Mouse (Mus musculus) lung, adult 2 months (tissue): ENCODE measurements around the gene Cox14. TPM values are rescaled to one million over a fixed set of nuclear protein-coding genes. Genes with fewer than 3 reads are reported as not detected.

Experiments used
- DNase-seq: peaks from one replicate; pipeline ENCODE4 v3.0.0; 2022
- H3K4me1 ChIP-seq: fragments of 200-500 bp; 2 replicates; pipeline ENCODE4 v1.6.1; 2011; ENCODE audit warnings: low read length; ENCODE audit not compliant: control insufficient read depth, insufficient read depth
- H3K4me3 ChIP-seq: fragments of 200-500 bp; replicated peaks from 2 replicates; pipeline ENCODE3; 2011; ENCODE audit warnings: low read depth, mild to moderate bottlenecking, control low read depth, low read length; ENCODE audit errors: extremely low read depth
- CTCF ChIP-seq: fragments of 200-500 bp; IDR thresholded peaks from 2 replicates; pipeline ENCODE4 v1.5.1; 2011; ENCODE audit warnings: mild to moderate bottlenecking, low read length, control low read depth; ENCODE audit not compliant: insufficient read depth
- POLR2A ChIP-seq: fragments of 200-500 bp; IDR thresholded peaks from 2 replicates; pipeline ENCODE4 v1.6.1; 2011; ENCODE audit warnings: low read depth, mild to moderate bottlenecking, control low read depth, low read length, borderline replicate concordance; ENCODE audit errors: extremely low read depth
- WGBS: fragments of 180-500 bp; shearing (Covaris S2); methylation state at CpG from one replicate; pipeline ENCODE4 v1.1.7; 2018; 5-methylcytosine and 5-hydroxymethylcytosine counted together
- polyA plus RNA-seq: library from polyadenylated mRNA; depleted of rRNA; stranded (reverse); fragments of >200 nt; gene quantifications from 2 replicates; pipeline ENCODE4 v1.2.3, GENCODE M21; 2012

Cox14 gene
- polyA plus RNA-seq, 1 experiment, result 168 TPM

DNA sequence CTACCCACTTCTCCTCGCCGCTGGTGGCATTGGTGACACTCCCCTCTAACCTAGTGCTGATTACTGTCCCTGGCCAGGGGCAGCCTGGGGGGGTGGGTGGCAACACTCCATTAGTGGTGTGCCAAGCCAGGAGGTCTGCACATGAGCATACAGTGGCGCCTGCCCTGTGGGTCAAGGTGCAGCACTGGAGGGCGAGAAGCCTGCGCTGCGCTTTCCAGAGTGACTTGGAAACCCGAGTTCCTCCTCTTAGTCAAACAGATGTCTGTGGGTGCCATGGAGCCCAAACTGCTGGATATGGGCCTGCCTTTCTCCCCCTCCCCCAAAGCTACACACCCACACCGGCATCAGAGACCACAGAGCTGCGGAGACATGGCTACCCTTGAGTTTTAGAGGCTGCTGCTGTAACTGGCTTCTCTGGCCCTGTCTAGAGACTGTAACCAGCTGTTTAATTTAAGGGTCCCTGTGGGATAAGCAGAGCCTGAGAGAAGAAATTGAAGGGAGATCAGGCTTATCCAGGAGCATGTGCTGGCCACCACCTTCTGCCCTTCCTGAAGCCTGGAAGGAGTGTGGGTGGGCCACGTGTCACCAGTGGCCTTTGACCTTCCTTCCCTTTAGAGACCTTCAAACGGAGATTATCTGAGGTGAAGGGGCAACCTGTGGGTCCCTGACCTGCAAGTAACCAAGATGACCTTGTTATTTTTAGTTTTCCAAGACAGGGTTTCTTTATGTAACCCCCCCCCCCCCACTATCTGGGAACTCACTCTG lies 9.3 kb upstream of the Cox14 start:
- TF ChIP-seq POLR2A (no peak), CTCF (no peak)
- DNase-seq, result no peak
- Histone ChIP-seq H3K4me1 (no peaks in the 10 kb centered on the region), H3K4me3 (no peak overlapping the region)
- WGBS, result 61% methylated on average over 11 of the region's 11 CpGs

DNA sequence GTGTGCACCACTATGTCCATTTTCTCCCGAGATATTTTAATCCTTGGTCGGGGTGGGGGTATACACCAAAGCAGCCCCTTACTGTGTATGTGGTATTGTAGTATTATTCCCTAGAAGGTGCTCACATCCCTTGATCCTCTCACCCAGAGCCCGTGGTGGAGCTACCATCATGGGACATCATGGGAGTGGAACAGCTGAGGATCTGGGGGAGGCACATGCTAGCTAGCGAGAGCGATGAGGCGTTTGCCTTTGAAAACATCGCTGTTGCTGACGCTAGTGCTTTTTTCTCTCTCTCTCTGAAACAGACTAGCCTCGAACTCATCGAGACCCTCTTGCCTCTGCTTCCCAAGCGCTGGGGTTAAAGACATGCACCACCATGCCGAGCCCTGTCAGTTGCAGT lies 8.6 kb upstream of the Cox14 start:
- no peak for TF ChIP-seq CTCF
- TF ChIP-seq POLR2A, result no peak
- DNase-seq, result no peak
- WGBS, result 92% methylated on average over 12 of the region's 12 CpGs
- no peaks in the 10 kb centered on the region for H3K4me1 ChIP-seq
- H3K4me3 ChIP-seq, result no peak overlapping the region

DNA sequence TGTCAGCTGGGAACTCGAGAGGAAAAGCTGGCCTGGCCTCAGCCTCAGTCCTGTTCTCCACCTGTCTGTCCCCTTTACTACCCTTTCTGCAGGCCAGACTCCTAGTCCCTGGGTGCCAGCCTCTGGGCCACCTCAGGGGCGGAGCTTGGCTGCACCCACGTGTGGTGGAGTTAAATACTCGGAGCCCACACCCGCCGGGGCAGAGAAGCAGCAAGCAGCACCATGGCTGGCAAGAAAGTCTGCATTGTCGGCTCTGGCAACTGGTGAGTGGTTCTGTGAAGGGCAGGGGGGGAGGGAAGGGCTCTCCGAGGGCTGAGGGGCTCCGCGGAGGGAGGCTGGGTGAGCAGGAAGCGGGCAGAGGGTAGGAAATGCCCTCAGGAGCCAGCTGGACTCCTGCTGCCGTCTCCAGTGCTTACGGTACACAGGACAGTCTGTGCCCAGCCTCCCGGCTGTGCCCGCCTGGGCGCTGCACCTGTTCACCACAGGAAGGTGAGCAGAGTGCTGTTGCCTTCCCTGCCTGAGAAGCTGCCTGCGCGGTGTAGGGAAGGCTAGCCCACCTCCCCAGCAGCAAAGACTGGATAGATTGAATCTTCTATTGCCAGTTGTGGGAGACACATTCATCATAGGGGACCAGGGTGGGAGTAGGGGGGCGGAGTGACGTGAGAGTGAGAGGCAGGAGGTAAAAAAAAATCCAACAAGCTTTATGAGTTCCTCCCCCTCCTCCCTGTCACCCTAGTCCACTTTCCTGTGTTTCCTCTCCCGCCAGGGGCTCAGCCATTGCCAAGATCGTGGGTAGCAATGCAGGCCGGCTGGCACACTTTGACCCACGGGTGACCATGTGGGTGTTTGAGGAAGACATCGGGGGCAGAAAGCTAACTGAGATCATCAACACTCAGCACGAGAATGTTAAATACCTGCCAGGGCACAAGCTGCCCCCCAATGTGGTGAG lies 7.8 kb upstream of the Cox14 start, which contains the start of gene Gpd1:
Gene Gpd1, plus strand, starts transcription at position 130 of the 949 bp plus-strand sequence.
- 37% methylated on average over 26 of the region's 26 CpGs for whole genome bisulfite sequencing
- H3K4me3 ChIP-seq, result peak within 1 kb of the TSS; percentile 49
- H3K4me1 ChIP-seq, result no peaks in the 10 kb centered on the region
- TF ChIP-seq POLR2A (peak; percentile 70; the same call in 1 of the 2 replicates), CTCF (no peak)
- DNase-seq, result peak; percentile 63

DNA sequence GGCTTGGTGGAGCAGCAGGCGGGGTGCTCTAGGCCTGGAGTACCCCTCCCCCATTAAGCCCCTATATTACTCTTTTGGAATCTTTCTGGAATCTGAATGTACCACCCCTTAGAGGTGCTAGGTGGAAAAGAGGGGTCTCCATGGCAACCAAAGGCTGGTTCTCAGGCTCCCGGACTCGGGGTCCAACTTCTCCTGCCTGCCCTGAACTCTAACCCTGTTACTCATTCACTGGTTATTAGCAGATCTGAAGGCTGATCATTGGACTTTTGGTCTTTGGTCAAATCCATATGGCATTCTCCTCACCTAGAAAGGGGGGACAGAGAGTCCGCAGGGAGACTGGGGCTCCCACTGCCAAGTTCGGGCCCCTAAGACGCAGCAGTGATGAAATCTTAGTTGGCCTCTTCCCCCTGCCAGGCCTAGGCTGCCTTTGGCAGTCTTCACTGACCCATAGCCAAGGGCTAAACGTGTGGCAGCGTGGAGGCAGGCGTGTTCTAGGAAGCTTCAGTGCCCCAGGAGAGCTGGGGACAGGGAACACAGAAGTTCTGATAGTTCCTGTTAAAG lies 6.9 kb upstream of the Cox14 start:
- no peak for DNase-seq
- Histone ChIP-seq H3K4me3 (no peak overlapping the region), H3K4me1 (peaks cover 7% of the 10 kb centered on the region; the same call in 1 of the 2 replicates)
- 76% methylated on average over 9 of the region's 9 CpGs for WGBS
- TF ChIP-seq POLR2A, result no peak
- no peak for TF ChIP-seq CTCF

DNA sequence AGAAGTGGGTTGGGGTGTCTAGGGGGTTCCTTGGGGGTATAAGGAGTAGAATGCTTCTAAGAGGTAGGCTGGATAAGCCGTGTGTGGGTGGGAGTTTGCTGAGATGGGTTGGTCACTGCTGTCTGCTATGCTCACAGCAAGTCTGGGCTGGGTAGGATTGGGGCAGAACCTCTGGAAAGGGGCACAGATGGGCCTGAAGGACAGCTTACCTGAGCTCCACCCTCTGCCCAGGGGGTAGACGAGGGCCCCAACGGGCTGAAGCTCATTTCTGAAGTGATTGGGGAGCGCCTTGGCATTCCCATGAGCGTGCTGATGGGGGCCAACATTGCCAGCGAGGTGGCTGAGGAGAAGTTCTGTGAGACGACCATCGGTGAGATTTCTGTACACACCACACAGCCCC lies 5.6 kb upstream of the Cox14 start:
- TF ChIP-seq CTCF (no peak), POLR2A (no peak)
- peaks cover 13% of the 10 kb centered on the region for H3K4me1 ChIP-seq
- WGBS, result 72% methylated on average over 8 of the region's 8 CpGs
- no peak overlapping the region for H3K4me3 ChIP-seq
- no peak for DNase-seq

DNA sequence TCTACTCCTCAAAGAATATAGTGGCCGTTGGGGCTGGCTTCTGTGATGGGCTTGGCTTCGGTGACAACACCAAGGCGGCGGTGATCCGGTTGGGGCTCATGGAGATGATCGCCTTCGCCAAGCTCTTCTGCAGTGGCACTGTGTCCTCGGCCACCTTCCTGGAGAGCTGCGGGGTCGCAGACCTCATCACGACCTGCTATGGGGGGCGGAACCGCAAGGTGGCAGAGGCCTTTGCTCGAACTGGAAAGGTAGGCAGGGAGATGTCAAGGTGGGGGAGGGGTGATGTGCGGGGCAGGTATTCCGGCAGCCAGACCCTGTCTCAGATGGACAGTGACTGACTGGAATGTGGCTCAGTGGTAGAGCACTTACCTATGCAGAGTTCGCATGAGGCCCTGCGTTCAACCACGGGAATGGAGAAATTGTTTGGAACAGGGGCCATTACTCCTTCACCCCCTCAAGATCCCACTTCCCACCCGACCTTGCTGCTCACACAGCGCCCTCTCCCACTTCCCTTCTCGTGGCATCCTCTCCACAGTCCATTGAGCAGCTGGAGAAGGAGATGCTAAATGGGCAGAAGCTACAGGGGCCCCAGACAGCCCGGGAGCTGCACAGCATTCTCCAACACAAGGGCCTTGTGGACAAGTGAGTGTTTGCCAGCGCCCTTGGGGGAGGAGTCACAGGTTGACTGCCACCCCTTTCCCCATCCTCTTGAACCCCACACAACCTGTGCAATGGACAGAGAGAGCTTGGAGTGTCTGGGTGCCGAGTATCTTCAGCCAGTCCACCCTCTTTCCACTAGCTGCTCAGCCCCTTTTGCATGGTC lies 3.3 kb upstream of the Cox14 start:
- Histone ChIP-seq H3K4me3 (no peak overlapping the region), H3K4me1 (peaks cover 17% of the 10 kb centered on the region)
- WGBS, result 80% methylated on average over 25 of the region's 25 CpGs
- DNase-seq, result no peak
- TF ChIP-seq POLR2A, result no peak
- TF ChIP-seq CTCF, result no peak

DNA sequence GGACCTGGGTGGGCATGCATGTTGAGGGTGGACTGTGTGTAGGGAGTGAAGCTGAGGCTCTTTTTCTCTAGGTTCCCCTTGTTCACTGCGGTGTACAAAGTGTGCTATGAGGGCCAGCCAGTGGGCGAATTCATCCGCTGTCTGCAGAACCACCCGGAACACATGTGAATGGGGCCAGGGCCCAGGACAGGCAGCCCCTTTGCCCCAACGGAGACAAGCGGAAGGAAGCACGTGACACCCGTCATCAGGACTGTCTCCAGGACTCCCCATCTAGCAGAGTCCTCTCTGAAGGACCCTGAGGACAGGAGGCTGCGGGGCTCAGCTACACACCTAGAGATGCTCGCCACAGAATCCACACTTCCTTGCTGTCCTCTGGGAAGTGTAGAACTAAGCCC lies 2.3 kb upstream of the Cox14 start:
- TF ChIP-seq CTCF (no peak), POLR2A (no peak)
- Histone ChIP-seq H3K4me1 (peaks cover 17% of the 10 kb centered on the region), H3K4me3 (no peak overlapping the region)
- no peak for DNase-seq
- 57% methylated on average over 10 of the region's 10 CpGs for WGBS

DNA sequence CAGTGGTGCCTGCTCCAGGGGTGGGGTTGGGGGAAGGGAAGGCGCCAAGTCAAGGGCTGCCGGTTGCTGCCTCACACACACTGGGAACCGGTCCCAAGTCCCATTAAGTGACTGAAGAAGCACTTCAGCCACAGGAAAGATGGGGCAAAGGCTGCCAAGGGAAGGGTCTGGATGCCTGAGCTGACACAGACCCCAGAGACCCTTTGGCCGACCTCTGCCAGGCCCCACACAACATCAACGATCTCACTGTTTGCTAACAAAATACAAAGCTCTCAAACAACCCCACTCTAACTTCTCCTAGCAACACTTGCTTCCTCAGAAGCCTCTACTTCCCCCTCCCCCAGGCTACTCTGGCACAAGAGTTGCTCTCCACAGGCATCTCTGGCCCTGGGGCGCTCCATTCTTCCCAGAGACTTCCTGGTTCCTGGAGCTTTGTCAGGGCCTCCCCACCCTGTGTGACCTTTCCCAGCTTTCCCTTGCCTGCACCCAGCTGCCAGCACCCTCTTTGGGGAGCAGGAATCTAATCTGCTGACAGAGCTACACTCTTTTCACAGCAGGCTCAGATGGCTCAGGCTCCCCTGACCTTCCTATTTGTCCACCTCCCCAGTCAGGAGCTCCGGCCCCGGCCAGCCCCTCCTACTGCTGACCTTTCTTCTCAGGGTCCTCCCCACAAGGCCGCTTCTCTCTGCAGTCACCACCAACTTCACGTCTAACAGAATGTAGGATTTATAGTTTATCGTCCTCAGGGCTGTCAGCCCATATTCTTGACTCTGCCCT lies 1.7 kb upstream of the Cox14 start:
- peaks cover 17% of the 10 kb centered on the region for H3K4me1 ChIP-seq
- peak; percentile 66 for DNase-seq
- no peak overlapping the region for H3K4me3 ChIP-seq
- TF ChIP-seq POLR2A, result peak; percentile 34; the same call in 1 of the 2 replicates
- TF ChIP-seq CTCF, result no peak
- 14% methylated on average over 11 of the region's 11 CpGs for WGBS
